Mouse (Mus musculus) kidney, postnatal 14 days (tissue): Measurements from ENCODE around the gene Cdc123.

Source experiments
- DNase-seq: peaks from one replicate; pipeline ENCODE4 v3.0.0; 2022; ENCODE audit warnings: mixed read lengths

Gene Cdc123

GRCm38 (mm10) chr2:5804440-5805045, 40.4 kb downstream of the Cdc123 start:
- DNase-seq: no peak

GRCm38 (mm10) chr2:5801927-5802590, 42.9 kb downstream of the Cdc123 start:
- no peak for DNase-seq

GRCm38 (mm10) chr2:5801182-5801640, 43.8 kb downstream of the Cdc123 start:
- no peak for DNase-seq

GRCm38 (mm10) chr2:5797816-5798672, 46.9 kb downstream of the Cdc123 start:
- no peak for DNase-seq

- DNase-seq: peak; percentile 43
Observed at GRCm38 (mm10) chr2:5793771-5794170, 51.2 kb downstream of the Cdc123 start.

GRCm38 (mm10) chr2:5792056-5792455, 52.9 kb downstream of the Cdc123 start:
- no peak for DNase-seq

DNA sequence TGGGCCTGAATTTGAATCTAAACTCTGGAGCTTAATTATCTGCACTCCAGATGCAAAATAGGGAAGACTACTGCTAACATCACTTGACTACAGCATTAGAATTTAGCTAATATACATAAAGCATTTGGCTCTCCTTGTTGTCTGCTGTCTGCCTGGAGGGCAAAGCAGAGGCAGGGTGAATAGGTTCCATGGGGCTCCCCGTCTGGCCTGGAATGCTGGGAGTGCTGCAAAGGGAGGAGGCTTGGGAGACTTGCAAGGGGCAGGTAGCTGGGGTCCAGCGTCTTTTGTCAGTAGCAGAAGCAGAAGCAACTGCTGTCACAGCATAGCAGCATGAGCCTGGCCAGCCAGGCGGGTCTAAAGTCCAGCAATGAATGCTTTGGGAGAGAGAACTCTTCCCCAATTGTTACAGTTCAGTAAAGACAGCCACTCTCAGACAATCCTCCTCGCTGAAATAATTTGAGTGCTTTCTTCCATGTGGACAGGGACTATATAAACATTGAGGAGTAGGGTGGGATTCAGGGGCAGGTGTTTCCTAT, 55.3 kb downstream of the Cdc123 start:
- peak; percentile 24 for DNase-seq

DNA sequence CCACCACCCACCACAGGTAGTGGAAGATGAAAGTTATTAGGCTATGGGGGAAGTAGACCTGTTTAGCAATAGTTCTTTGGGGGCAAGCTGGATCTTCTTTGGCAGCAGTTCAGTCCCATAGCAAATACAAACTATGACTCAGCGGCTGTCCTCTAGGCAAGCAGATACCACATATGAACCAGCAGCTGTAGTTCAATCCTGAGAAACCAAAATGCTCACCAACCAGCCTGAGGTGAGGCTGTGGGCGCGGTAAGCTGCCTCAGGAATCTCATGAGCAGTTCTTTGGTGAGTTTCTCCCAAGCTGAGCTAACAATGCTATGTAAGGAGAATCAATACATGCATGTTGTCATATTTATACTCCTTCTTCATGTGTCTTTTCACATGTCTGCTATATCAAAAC, 57.6 kb downstream of the Cdc123 start:
- DNase-seq: no peak

DNA sequence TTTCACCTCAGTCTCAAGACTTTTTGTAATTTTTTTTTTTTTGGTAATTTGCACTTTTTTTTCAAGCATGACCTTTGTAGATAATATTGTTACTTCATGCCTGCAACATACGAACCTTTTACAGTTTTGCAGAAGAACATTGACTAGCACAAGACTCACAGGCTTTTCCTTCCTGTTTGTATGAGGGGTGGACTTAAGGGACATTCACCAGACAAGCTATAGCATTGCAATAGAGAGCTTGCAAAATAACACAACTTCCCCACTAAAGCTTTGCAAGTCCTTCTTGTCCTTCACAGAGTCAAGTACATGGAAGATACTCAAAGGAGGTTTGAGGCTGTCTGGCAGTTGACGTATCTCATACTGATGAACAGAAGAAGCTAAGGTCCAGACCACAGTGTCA, 72.5 kb downstream of the Cdc123 start:
- DNase-seq: no peak

- peak; percentile 44 for DNase-seq
Observed at GRCm38 (mm10) chr2:5770708-5771241, 74.2 kb downstream of the Cdc123 start.

DNA sequence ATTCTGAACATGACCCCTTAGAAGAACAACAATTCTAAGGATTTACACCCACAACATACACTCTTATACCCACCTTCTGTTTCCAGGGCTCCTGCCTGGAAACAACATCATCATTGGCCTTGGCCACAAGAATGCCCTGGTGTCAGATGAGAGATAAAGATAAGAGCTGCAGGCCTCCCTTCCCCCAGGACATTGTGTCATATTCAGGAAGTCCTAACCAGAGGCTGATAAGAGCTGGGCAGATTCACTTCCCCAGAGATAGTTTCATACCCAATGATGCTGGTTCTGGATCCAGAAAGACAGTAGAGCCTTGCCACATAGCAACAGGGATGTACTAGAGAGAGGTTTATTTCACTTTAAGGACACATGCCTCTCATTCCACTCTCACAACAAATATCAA, 75.3 kb downstream of the Cdc123 start:
- DNase-seq: no peak

DNA sequence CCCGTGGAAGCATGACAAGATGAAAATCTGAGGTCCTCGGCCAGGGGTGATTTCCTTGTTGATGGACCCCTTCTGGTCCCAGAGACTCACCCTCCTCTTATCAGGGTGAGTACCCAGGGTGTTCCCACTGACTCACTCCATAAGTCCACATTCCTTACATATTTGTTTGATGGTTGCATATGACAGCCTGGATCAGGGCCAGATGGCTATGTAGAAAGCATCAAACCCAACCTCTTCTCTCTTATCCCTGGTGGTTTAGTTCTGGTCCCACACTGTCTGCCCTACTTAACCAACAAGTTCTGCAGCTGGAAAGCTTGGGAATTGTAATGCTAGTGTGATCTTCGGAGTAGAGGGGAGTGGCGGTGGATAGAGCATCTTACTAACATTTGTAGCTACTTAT, 76.0 kb downstream of the Cdc123 start:
- DNase-seq: no peak

DNA sequence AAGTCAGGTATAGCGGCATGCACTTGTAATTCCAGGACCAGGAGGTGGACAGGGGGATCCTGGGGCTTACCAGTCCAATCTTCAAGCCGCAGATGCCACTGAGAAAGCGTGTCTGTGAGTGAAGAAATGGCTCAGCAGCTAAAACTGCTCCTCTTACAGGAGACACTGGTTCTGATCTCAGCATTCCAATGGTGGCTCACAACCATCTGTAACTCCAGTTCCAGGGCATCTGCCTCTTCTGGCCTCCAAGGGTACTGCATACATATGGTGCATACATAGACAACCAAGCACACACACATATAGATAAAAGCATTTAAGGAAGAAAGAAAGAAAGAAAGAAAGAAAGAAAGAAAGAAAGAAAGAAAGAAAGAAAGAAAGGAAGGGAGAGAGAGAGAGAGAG, 82.9 kb downstream of the Cdc123 start:
- no peak for DNase-seq

- DNase-seq: no peak
Observed at GRCm38 (mm10) chr2:5760479-5761008, 84.4 kb downstream of the Cdc123 start.

DNA sequence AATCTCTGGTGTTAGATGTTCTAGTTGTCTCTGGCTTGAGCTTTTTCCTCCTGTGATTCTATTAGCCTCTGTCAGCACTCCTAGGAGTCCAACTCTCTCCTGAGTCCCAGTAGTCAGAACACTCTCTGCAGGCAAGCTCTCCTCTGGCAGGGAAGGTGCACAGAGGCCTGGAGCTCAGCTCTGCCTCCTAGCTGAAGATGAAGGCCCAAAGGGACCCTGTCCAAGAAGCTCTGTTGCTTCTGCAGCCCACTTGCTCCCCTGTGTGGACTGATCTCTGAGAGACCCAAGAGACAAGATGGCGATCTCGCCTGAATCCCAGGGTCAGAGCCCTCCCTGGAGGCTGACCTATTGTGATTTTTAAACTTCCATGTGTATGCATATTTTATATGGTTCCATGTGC, 86.4 kb downstream of the Cdc123 start:
- DNase-seq: no peak

DNA sequence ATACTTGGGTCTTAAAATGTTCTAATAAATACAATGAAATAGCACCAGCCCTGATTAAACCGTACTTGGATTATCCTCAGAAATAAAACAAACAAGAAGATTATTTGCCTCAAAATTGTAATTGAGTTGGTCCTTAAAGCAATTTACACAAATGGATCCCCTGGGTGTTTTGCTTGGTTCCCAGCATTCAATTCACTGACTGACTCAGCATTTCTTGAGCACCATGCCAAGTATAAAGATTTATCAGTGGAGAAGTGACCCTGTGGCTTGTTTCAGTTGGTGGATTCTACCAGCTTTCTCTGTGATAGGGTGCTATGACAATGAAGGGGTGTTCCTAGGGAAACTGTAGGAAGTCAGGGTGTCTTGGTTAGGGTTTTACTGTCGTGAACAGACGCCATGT, 94.1 kb downstream of the Cdc123 start:
- no peak for DNase-seq

DNA sequence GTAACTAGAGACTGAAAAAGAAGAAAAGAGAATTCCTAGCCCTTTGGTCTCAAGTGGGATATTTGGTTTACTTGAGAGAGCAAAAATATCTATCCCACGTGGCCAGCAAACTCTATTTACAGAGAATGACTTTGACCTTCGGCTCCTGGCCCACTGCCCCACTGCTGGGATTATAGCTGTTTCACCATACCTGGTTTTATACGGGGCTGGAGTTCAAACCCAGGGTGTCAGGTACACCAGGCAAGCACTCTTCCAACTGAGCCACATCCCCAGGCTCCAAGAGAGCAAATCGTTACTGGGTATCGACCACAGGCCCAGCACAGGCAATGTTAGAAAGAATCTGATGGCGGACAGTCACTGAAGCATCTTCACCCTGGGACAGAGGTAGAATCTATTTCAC, 95.8 kb downstream of the Cdc123 start:
- peak; percentile 7 for DNase-seq

GRCm38 (mm10) chr2:5747545-5748043, 97.4 kb downstream of the Cdc123 start:
- no peak for DNase-seq

DNA sequence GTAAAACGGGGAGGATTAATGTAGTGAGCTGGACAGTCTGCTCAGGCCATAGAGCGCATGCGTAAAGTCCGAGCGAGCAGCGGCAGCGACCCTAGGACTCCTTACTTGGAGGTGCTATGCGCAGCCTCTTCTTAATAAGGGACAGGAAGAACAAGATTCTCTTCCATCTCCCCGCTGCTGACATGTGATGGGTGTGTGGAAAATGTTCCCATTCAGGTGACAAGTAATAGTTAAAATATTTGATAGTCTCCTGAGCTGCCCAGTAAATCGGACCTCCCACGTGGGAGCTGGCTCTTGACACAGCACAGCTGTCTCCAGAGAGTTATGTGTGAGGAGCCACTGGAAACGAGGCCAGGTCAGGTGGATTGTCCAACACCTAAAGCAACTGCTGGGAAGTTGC, 98.4 kb downstream of the Cdc123 start:
- DNase-seq: peak; percentile 37
